Mouse (Mus musculus) midbrain, embryonic 14.5 days (tissue): ENCODE data around the gene Mien1. TPM values are rescaled to one million over a fixed set of nuclear protein-coding genes. Genes with fewer than 3 reads are reported as not detected.

Experiments used
- ATAC-seq: fragments of 200-750 bp; cut with Nextera tagmentation; 2 replicates; pipeline ENCODE4 v1.8.0; 2017; ENCODE audit warnings: moderate number of reproducible peaks, moderate library complexity; ENCODE audit not compliant: low FRiP score, low TSS enrichment
- DNase-seq: peaks from one replicate; pipeline ENCODE4 v3.0.0-alpha.2; 2015
- H3K27ac ChIP-seq: fragments of 300-500 bp; sonication (generic); replicated peaks from 2 replicates; pipeline ENCODE4 v1.5.1; 2014; ENCODE audit warnings: mild to moderate bottlenecking, low read depth, low read length, moderate library complexity
- H3K27me3 ChIP-seq: fragments of 300-500 bp; sonication (generic); 2 replicates; pipeline ENCODE4 v1.6.1; 2014; ENCODE audit warnings: low read length, control low read depth, mixed read lengths; ENCODE audit not compliant: control insufficient read depth, insufficient read depth
- H3K36me3 ChIP-seq: fragments of 300-500 bp; sonication (generic); 2 replicates; pipeline ENCODE4 v1.6.1; 2014; ENCODE audit warnings: low read length, control low read depth; ENCODE audit not compliant: control insufficient read depth, insufficient read depth
- H3K4me1 ChIP-seq: fragments of 300-500 bp; sonication (generic); 2 replicates; pipeline ENCODE4 v1.6.1; 2014; ENCODE audit warnings: mild to moderate bottlenecking, antibody characterized with exemption, low read length, control low read depth; ENCODE audit not compliant: control insufficient read depth, insufficient read depth
- H3K4me2 ChIP-seq: fragments of 300-500 bp; sonication (generic); 2 replicates; pipeline ENCODE4 v1.6.1; 2014; ENCODE audit warnings: mild to moderate bottlenecking, low read length, moderate library complexity
- H3K4me3 ChIP-seq: fragments of 300-500 bp; sonication (generic); replicated peaks from 2 replicates; pipeline ENCODE4 v1.5.1; 2014; ENCODE audit warnings: low read depth, low read length
- H3K9ac ChIP-seq: fragments of 300-500 bp; sonication (generic); replicated peaks from 2 replicates; pipeline ENCODE4 v1.6.1; 2014; ENCODE audit warnings: mild to moderate bottlenecking, low read length, moderate library complexity
- H3K9me3 ChIP-seq: fragments of 300-500 bp; sonication (generic); 2 replicates; pipeline ENCODE4 v1.6.1; 2016; ENCODE audit warnings: low read length, control low read depth, mixed read lengths; ENCODE audit not compliant: control insufficient read depth
- WGBS: fragments of 180-500 bp; shearing (Covaris S2); extraction: QIAGEN DNeasy Blood & Tissue Kit; methylation state at CpG from one replicate; pipeline ENCODE4 v1.1.7; 2014; 5-methylcytosine and 5-hydroxymethylcytosine counted together
- polyA plus RNA-seq: library from polyadenylated mRNA; unstranded; fragments of >200 nt; fragmentation: Nextera tagmentation; extraction: Ambion mirVana; gene quantifications from 2 replicates; pipeline ENCODE4 v1.2.1, GENCODE M21; 2014

Mien1 gene
- polyA plus RNA-seq, 1 experiment from 2014 or later, result 225 TPM

DNA sequence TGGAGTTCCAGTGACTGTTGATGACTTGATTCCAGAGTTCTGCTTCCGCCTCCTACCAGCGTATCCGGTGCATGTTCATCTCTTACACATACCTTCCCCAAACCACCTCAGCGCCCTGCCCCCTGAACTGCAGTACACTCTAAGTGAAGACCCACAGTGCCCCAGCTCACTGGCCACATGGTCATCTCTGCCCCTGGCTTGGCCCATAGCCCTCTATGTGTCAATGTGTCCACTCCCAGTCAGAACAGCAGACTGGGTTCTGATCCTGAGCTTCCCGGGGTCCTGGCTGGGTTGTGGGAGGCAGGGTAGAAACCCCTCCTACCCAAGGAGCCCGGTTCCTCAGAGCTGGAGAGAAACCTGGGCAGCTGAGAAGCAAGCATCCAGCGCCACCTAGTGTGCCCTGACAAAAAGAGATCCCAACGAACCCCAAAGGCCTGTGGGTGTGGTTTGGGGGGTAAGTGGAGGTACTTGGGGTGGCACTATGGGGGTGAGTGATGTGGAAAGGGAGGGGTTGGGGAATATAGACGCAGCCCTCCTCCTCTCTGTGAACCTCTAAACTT lies 49.5 kb downstream of the Mien1 start:
- Histone ChIP-seq H3K4me2 (no peak overlapping the region), H3K4me1 (no peaks in the 10 kb centered on the region; the same call in 1 of the 2 replicates), H3K27ac (no peak overlapping the region), H3K4me3 (no peak overlapping the region), H3K9ac (no peak overlapping the region), H3K36me3 (no peaks in the 10 kb centered on the region), H3K27me3 (peaks cover 20% of the 10 kb centered on the region; the same call in 1 of the 2 replicates), H3K9me3 (no peaks in the 10 kb centered on the region)
- 19% methylated on average over 9 of the region's 9 CpGs for WGBS
- DNase-seq (peak; percentile 73), ATAC-seq (no peak)

DNA sequence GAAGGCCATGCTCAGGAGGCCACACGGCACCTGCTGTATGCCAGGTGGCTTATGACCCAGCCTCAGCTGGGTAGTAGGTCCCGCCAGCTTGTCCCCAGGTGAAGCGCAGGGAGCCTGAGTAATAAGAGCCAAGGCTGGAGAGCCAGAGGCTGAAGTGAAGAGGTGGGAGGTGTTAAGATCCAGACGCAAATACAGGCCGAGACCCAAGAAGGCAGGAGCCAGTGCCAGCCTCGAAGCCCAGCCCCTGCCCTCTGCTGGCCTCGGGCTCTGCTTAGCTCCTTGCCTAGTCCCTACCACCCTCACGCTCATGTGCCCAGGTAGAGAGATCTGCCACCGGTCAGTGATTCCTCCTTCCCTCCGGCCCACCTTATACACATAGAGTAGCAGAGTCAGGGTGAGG lies 50.5 kb downstream of the Mien1 start:
- no peak for ATAC-seq
- peaks cover 20% of the 10 kb centered on the region; the same call in 1 of the 2 replicates for H3K27me3 ChIP-seq

More for the DNA sequence above, 50.5 kb downstream of the Mien1 start:
- no peak for DNase-seq
- 84% methylated on average over 10 of the region's 10 CpGs for WGBS
- no peak overlapping the region for H3K4me3 ChIP-seq
- H3K9me3 ChIP-seq, result no peaks in the 10 kb centered on the region
- H3K4me1 ChIP-seq, result no peaks in the 10 kb centered on the region; the same call in 1 of the 2 replicates
- H3K27ac ChIP-seq, result no peak overlapping the region
- H3K4me2 ChIP-seq, result no peak overlapping the region
- H3K9ac ChIP-seq, result no peak overlapping the region
- no peaks in the 10 kb centered on the region for H3K36me3 ChIP-seq

Other genes with a start within 250 kb of the Mien1 start
- 55.9 and 69.7 TPM in 2 replicates for gene Med1, start 245.7 kb downstream of the Mien1 start, polyA plus RNA-seq
- 11.1 and 12.4 TPM in 2 replicates for gene Cdk12, start 235.9 kb downstream of the Mien1 start, polyA plus RNA-seq
- 10.9 and 12.7 TPM in 2 replicates for gene Neurod2, start 109.3 kb downstream of the Mien1 start, polyA plus RNA-seq
- 0.95 and 1.2 TPM in 2 replicates for gene Ppp1r1b, start 90.6 kb downstream of the Mien1 start, polyA plus RNA-seq
- gene Stard3, start 80.6 kb downstream of the Mien1 start, polyA plus RNA-seq, result 34.5 and 36.0 TPM in 2 replicates
- 0.31 TPM in 1 of 2 replicates, not detected in the other for gene Tcap, start 55.2 kb downstream of the Mien1 start, polyA plus RNA-seq
- gene Pnmt, start 52.5 kb downstream of the Mien1 start, polyA plus RNA-seq, result 0.62 and 1.1 TPM in 2 replicates
- 6.4 and 6.9 TPM in 2 replicates for gene Pgap3, start 38.5 kb downstream of the Mien1 start, polyA plus RNA-seq
- 6.0 and 7.6 TPM in 2 replicates for gene Erbb2, start 26.5 kb downstream of the Mien1 start, polyA plus RNA-seq
- 0.58 and 0.67 TPM in 2 replicates for gene Grb7, start 7.4 kb upstream of the Mien1 start, polyA plus RNA-seq
- gene Ikzf3, start 107.0 kb upstream of the Mien1 start, polyA plus RNA-seq, result 0.05 TPM in 1 of 2 replicates, not detected in the other
- not detected in 2 replicates for gene Zpbp2, start 112.1 kb upstream of the Mien1 start, polyA plus RNA-seq
- gene Ormdl3, start 148.4 kb upstream of the Mien1 start, polyA plus RNA-seq, result 17.1 and 53.4 TPM in 2 replicates
- gene Lrrc3c, start 159.3 kb upstream of the Mien1 start, polyA plus RNA-seq, result not detected in 2 replicates
- 0.71 and 1.4 TPM in 2 replicates for gene Gm12355, start 186.7 kb upstream of the Mien1 start, polyA plus RNA-seq
- not detected in 2 replicates for gene Gsdma3, start 187.4 kb upstream of the Mien1 start, polyA plus RNA-seq
- gene Gsdma2, start 207.8 kb upstream of the Mien1 start, polyA plus RNA-seq, result not detected in 2 replicates
- not detected in 2 replicates for gene Gsdma, start 225.4 kb upstream of the Mien1 start, polyA plus RNA-seq
- 135 and 164 TPM in 2 replicates for gene Psmd3, start 243.6 kb upstream of the Mien1 start, polyA plus RNA-seq